Mouse (Mus musculus) bone marrow, adult 2 months (tissue): ENCODE data around the gene Tcf19. TPM values are rescaled to one million over a fixed set of nuclear protein-coding genes. Genes with fewer than 3 reads are reported as not detected.

Source experiments
- H3K27ac ChIP-seq: fragments of 200-500 bp; 2 replicates; pipeline ENCODE4 v1.5.1; 2012; ENCODE audit warnings: low read depth, mild to moderate bottlenecking, control low read depth, inconsistent platforms, low read length; ENCODE audit not compliant: control insufficient read depth, poor library complexity, insufficient read depth
- H3K4me1 ChIP-seq: fragments of 200-500 bp; 2 replicates; pipeline ENCODE4 v1.6.1; 2011; ENCODE audit warnings: low read length; ENCODE audit not compliant: control insufficient read depth, insufficient read depth
- H3K4me3 ChIP-seq: fragments of 200-500 bp; replicated peaks from 2 replicates; pipeline ENCODE3; 2011; ENCODE audit warnings: mild to moderate bottlenecking, low read depth, low read length, control low read depth; ENCODE audit not compliant: control insufficient read depth
- CTCF ChIP-seq: fragments of 200-500 bp; IDR thresholded peaks from 2 replicates; pipeline ENCODE4 v1.5.1; 2011; ENCODE audit warnings: low read length, control low read depth; ENCODE audit not compliant: control insufficient read depth, insufficient read depth
- POLR2A ChIP-seq: fragments of 200-500 bp; IDR thresholded peaks from 2 replicates; pipeline ENCODE4 v1.6.1; 2011; ENCODE audit warnings: low read depth, mild to moderate bottlenecking, control low read depth, low read length, borderline replicate concordance; ENCODE audit not compliant: control insufficient read depth
- WGBS: fragments of 180-500 bp; shearing (Covaris S2); methylation state at CpG from one replicate; pipeline ENCODE4 v1.1.7; 2018; 5-methylcytosine and 5-hydroxymethylcytosine counted together
- polyA plus RNA-seq: library from polyadenylated mRNA; stranded (reverse); fragments of >200 nt; gene quantifications from 2 replicates; pipeline ENCODE4 v1.2.4, GENCODE M21; 2011; ENCODE audit warnings: low replicate concordance; ENCODE audit not compliant: missing spikeins, insufficient read depth, insufficient read length

Gene Tcf19
- polyA plus RNA-seq, 1 experiment: 41.7 TPM

DNA sequence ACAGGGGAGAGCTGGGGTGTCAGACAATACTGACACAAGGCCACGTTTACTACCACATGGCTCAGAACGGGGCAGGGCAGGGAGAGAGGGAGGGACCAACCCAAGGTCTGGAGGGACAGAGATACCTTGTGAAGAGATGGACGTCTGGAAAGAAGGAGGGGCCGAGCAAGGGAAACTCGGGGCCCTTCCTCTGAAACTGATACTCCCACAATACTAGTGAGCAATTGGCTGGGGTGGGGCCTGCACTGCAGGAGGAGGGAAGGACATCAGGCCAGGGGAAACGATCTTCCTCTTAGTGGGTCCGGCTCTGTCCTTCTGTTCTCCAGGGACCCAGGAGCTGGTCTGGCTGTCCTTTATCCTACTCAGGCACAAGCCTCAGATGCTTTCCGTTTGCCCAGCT, 34.2 kb upstream of the Tcf19 start:
- WGBS: 55% methylated on average over 8 of the region's 8 CpGs
- no peaks in the 10 kb centered on the region for H3K4me1 ChIP-seq
- H3K4me3 ChIP-seq: no peak overlapping the region
- no peak overlapping the region for H3K27ac ChIP-seq
- no peak for TF ChIP-seq POLR2A
- no peak for TF ChIP-seq CTCF

DNA sequence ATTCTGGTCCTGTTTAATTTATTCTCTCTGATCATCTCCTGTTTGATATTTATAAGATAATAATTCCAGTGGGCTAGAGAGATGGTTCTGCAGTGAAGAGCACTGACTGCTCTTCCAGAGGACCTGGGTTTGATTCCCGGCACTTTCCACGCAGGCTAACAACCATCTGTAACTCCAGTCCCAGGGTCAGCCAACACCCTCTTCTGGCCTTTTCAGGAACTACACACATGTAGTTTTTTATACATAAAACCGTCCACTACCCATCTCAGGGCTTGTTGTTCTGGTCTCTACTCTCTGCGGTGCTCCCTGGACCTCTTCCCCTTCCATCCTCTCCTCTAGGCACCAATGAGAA, 33.5 kb upstream of the Tcf19 start:
- 81% methylated on average over 4 of the region's 4 CpGs for WGBS
- H3K4me3 ChIP-seq: no peak overlapping the region
- H3K27ac ChIP-seq: no peak overlapping the region
- TF ChIP-seq CTCF (no peak), POLR2A (no peak)
- no peaks in the 10 kb centered on the region for H3K4me1 ChIP-seq

DNA sequence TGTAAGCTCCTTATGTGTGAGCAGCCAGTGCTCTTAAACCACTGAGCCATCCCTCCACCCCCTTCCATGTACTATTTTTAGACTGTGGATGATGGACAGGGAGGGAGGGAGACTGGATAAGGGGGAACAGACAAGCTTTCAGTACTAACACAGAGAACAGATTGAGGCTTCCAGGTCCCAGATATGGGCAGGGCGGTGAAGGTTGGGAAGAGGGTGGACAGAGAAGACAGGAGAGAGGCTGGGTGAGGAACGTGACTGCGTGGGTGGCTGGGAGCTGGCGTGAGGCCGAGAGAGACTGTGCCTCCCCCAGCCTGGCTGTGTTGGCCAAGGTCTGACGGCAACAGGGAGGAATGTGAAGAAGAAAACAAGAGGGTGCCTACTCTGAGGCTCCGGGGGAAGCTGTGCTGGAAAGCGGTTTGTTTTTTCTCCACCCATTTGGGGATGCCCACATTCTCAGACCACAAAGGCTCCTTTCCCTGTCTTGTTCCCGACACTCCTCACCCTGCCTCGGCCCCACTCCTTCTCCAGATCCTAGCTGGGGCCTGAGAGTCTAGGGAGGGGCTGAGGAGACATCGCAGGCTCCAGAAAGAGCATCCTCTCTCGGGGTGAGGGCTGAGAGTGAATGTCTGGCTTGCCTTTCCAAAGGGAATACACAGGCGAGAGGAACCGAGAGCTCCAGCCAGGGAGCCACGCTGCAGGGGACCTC, 33.0 kb upstream of the Tcf19 start:
- TF ChIP-seq CTCF (no peak), POLR2A (no peak)
- no peak overlapping the region for H3K27ac ChIP-seq
- no peak overlapping the region for H3K4me3 ChIP-seq
- WGBS: 51% methylated on average over 15 of the region's 15 CpGs
- no peaks in the 10 kb centered on the region for H3K4me1 ChIP-seq

DNA sequence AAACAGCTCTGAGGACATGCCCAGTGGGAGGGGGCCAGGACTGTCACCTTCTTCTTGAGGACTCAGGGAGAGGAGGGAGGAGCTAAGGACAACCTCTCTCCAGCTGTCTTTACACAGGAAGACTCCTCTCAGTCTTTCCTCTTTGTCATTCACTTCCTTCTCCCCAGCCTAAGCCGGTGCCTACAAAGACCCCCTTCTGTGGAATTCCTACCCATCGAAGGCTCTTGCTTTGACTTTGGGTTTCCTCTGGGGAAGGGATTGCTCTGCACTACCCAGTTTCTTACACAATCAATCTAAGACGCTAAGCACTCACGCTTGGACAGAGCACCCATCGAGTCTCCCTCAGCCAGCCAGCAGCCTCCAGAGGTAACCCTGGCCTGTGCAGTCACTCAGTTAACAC, 32.0 kb upstream of the Tcf19 start:
- Histone ChIP-seq H3K4me1 (peaks cover 1% of the 10 kb centered on the region; the same call in 1 of the 2 replicates), H3K27ac (no peak overlapping the region), H3K4me3 (no peak overlapping the region)
- TF ChIP-seq CTCF (no peak), POLR2A (no peak)
- WGBS: 25% methylated on average over 5 of the region's 5 CpGs

DNA sequence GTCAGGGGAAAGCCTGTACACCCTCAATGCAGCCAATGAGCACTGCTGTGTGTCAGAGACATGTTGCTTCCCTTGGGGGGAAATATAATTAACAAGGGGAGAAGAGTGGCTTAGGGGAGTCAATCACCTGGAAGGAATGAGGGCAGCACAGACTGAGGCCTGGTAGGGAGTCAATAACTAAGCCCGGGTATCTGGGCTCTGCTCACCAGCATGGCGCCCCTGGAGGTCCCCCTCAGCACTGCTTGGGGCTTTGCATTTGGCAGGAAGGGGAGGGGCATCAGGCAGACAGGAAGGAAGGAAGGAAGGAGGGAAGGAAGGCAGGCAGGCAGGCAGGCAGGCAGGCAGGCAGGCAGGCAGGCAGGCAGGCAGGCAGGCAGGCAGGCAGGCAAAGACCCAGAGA, 30.8 kb upstream of the Tcf19 start:
- H3K4me3 ChIP-seq: no peak overlapping the region
- no peak for TF ChIP-seq CTCF
- TF ChIP-seq POLR2A: no peak
- WGBS: 86% methylated on average over 2 of the region's 2 CpGs
- peaks cover 1% of the 10 kb centered on the region; the same call in 1 of the 2 replicates for H3K4me1 ChIP-seq
- H3K27ac ChIP-seq: no peak overlapping the region

DNA sequence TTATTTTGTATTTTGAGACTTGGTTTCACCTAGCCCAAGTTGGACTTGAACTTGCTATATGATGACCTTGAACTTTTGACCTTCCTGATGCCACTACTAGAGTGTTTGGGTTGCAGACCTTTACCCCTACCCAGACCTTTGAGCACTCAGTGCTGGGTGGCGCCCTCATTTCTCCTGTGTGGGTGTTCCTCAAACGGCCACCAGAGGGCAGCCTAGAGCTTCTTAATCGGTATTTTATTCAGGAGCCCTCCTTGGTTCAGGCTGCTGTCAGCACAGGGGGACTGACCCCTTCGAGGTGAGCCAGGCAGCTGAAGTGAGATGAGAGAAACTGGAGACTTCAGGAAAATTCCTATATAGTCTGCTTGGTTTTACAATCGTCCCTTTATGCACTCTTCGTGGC, 28.1 kb upstream of the Tcf19 start:
- Histone ChIP-seq H3K4me1 (peaks cover 1% of the 10 kb centered on the region; the same call in 1 of the 2 replicates), H3K27ac (no peak overlapping the region), H3K4me3 (no peak overlapping the region)
- 34% methylated on average over 6 of the region's 6 CpGs for WGBS
- TF ChIP-seq POLR2A (no peak), CTCF (peak; percentile 63)

DNA sequence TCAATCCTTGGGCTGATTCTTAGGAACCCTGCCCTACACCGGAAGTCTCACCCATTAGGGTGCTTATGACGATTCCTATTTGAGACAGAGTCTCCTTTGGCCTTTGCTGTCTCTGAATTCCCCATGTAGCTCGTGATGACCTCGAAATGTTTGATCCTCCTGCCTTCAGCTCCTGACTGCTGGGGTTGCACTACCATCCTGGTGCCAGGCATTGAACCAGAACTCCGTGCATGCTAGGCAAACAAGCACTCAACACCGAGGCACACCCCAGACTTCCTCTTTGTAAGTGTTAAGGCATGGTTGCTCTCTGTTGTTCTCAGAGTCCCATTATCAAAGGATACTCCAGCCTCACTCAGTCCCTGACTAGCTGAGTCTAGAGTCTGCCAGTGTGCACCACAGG, 27.4 kb upstream of the Tcf19 start:
- Histone ChIP-seq H3K4me1 (peaks cover 1% of the 10 kb centered on the region; the same call in 1 of the 2 replicates), H3K27ac (no peak overlapping the region), H3K4me3 (no peak overlapping the region)
- no peak for TF ChIP-seq POLR2A
- no peak for TF ChIP-seq CTCF
- WGBS: 44% methylated on average over 6 of the region's 6 CpGs

DNA sequence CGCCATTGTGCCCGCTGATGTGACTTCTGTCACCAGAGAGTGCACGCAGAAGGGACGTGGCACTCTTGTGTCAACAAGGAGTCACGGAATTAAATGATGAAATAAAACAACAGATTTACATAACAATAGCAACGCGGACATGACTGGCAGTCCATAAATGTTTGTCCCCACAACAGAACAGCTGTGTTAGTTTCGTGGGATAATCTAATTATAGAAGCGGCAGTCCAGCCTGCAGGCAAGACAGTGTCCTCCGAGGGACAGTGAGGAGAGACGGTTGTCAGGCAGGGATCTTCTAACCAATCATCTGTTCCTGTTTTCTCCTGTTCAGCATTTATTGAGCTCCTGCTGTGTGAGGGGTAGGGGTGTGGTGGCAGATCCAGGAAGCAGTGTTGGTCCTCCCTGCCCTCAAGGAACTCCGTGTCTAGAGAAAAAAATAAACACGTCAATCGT, 26.8 kb upstream of the Tcf19 start:
- Histone ChIP-seq H3K4me1 (peaks cover 1% of the 10 kb centered on the region; the same call in 1 of the 2 replicates), H3K27ac (no peak overlapping the region), H3K4me3 (no peak overlapping the region)
- TF ChIP-seq POLR2A: no peak
- no peak for TF ChIP-seq CTCF
- 57% methylated on average over 14 of the region's 14 CpGs for WGBS

DNA sequence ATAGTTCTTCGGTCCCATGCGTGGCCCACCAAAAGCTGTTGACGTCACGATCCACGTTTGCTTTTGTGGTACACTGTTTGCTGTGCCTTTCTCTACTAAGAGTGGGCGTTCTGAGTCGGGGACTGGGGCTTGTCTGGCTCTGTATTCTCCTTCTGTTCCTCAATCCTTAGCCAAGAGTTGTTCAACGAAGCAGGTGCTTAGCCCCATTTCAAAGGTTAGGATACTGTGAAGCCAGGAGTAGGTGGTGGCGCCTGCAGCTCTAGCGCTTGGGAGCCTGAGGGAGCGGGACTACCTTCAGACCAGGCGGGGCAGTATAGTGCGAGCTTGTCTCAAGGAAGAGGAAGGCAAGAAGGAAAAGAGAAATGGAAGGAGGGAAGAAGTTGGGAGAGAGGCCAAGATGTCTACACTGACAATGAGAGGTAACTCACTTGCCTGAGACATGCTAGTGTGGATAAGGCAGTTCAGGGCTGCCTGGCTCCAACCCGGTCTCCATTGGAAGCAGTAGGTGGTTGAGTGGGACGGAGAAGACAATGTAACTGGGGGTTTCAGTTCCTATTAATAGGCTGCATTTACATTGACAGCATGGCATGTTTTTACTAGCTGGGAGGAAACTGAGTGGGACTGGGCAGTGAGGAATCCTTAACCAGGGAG, 26.3 kb upstream of the Tcf19 start:
- WGBS: 71% methylated on average over 15 of the region's 15 CpGs
- H3K4me3 ChIP-seq: no peak overlapping the region
- TF ChIP-seq POLR2A: no peak
- no peak for TF ChIP-seq CTCF
- H3K27ac ChIP-seq: no peak overlapping the region
- peaks cover 1% of the 10 kb centered on the region; the same call in 1 of the 2 replicates for H3K4me1 ChIP-seq
